Mouse (Mus musculus) adrenal gland, postnatal 10 days (tissue): Measurements from ENCODE around the gene Iqschfp. TPM values are rescaled to one million over a fixed set of nuclear protein-coding genes. Genes with fewer than 3 reads are reported as not detected.
A peak's percentile ranks its signal among the peaks of the same experiment; 100 is the strongest.

Source experiments
- DNase-seq: peaks from one replicate; pipeline ENCODE4 v3.0.0; 2021; ENCODE audit warnings: mixed read lengths
- total RNA-seq, 2 experiments: library from RNA; stranded (reverse); gene quantifications; 2 replicates each; pipeline ENCODE4 v1.2.3; 2021

Iqschfp gene
- total RNA-seq, 2 experiments from 2014 or later = not detected

GRCm38 (mm10) chr3:68531908-68532307 is 639.9 kb downstream of the Iqschfp start:
- DNase-seq = no peak

- DNase-seq = peak; percentile 41
Measured at GRCm38 (mm10) chr3:68534571-68535051, 642.6 kb downstream of the Iqschfp start.

GRCm38 (mm10) chr3:68535160-68535728 is 643.2 kb downstream of the Iqschfp start:
- no peak for DNase-seq

- no peak for DNase-seq
Measured at GRCm38 (mm10) chr3:68536071-68536470, 644.0 kb downstream of the Iqschfp start.

GRCm38 (mm10) chr3:68541688-68542087 is 649.7 kb downstream of the Iqschfp start:
- no peak for DNase-seq

- peak; percentile 67 for DNase-seq
Measured at GRCm38 (mm10) chr3:68542944-68543501, 651.0 kb downstream of the Iqschfp start.

- no peak for DNase-seq
Measured at GRCm38 (mm10) chr3:68544811-68545210, 652.8 kb downstream of the Iqschfp start.

- no peak for DNase-seq
Measured at GRCm38 (mm10) chr3:68545898-68546297, 653.9 kb downstream of the Iqschfp start.

- no peak for DNase-seq
Measured at GRCm38 (mm10) chr3:68555087-68555662, 663.1 kb downstream of the Iqschfp start.

GRCm38 (mm10) chr3:68556891-68557290 is 664.9 kb downstream of the Iqschfp start:
- DNase-seq = no peak

GRCm38 (mm10) chr3:68558744-68559143 is 666.7 kb downstream of the Iqschfp start:
- no peak for DNase-seq

GRCm38 (mm10) chr3:68560057-68560456 is 668.0 kb downstream of the Iqschfp start:
- peak; percentile 17 for DNase-seq

GRCm38 (mm10) chr3:68562838-68563237 is 670.8 kb downstream of the Iqschfp start:
- DNase-seq = no peak

GRCm38 (mm10) chr3:68563922-68564321 is 671.9 kb downstream of the Iqschfp start:
- peak; percentile 77 for DNase-seq

GRCm38 (mm10) chr3:68564978-68565674 is 673.1 kb downstream of the Iqschfp start:
- no peak for DNase-seq

GRCm38 (mm10) chr3:68565675-68566055 is 673.6 kb downstream of the Iqschfp start:
- no peak for DNase-seq

GRCm38 (mm10) chr3:68567581-68567980 is 675.5 kb downstream of the Iqschfp start:
- DNase-seq = no peak

GRCm38 (mm10) chr3:68568149-68568548 is 676.1 kb downstream of the Iqschfp start:
- DNase-seq = no peak

- no peak for DNase-seq
Measured at GRCm38 (mm10) chr3:68568716-68569115, 676.7 kb downstream of the Iqschfp start.

GRCm38 (mm10) chr3:68570319-68570718 is 678.3 kb downstream of the Iqschfp start:
- no peak for DNase-seq

- peak; percentile 75 for DNase-seq
Measured at GRCm38 (mm10) chr3:68572249-68573225, 680.5 kb downstream of the Iqschfp start.

- DNase-seq = no peak
Measured at GRCm38 (mm10) chr3:68573226-68573624, 681.2 kb downstream of the Iqschfp start.
